Mouse (Mus musculus) heart, embryonic 16.5 days (tissue): ENCODE measurements at regions not wholly inside any gene's neighbourhood (a gene's known extent, or its start where the extent isn't known, plus 50 kb on each side); places are given as distances from the start of the nearest gene placed in this dataset.
A peak's percentile ranks its signal among the peaks of the same experiment; 100 is the strongest.

Experiments used
- ATAC-seq: fragments of 200-750 bp; cut with Nextera tagmentation; replicated peaks from 2 replicates; pipeline ENCODE4 v1.8.0; 2017; ENCODE audit warnings: moderate number of reproducible peaks; ENCODE audit not compliant: insufficient read depth, low FRiP score; ENCODE audit errors: extremely low read depth
- H3K27ac ChIP-seq: fragments of 300-500 bp; sonication (generic); 2 replicates; pipeline ENCODE4 v1.5.1; 2014; ENCODE audit warnings: mild to moderate bottlenecking, low read length, control low read depth, moderate library complexity
- H3K27me3 ChIP-seq: fragments of 300-500 bp; sonication (generic); 2 replicates; pipeline ENCODE4 v1.6.1; 2014; ENCODE audit warnings: low read length, mixed read lengths; ENCODE audit not compliant: control insufficient read depth, insufficient read depth
- H3K36me3 ChIP-seq: fragments of 300-500 bp; sonication (generic); 2 replicates; pipeline ENCODE4 v1.6.1; 2014; ENCODE audit not compliant: control insufficient read depth, insufficient read depth
- H3K4me1 ChIP-seq: fragments of 300-500 bp; sonication (generic); 2 replicates; pipeline ENCODE4 v1.6.1; 2014; ENCODE audit warnings: low read length, mixed read lengths; ENCODE audit not compliant: control insufficient read depth, insufficient read depth
- H3K4me2 ChIP-seq: fragments of 300-500 bp; sonication (generic); 2 replicates; pipeline ENCODE4 v1.6.1; 2014; ENCODE audit warnings: low read depth, mild to moderate bottlenecking, control low read depth, low read length
- H3K4me3 ChIP-seq: fragments of 300-500 bp; sonication (generic); 2 replicates; pipeline ENCODE4 v1.5.1; 2014; ENCODE audit warnings: mild to moderate bottlenecking, control low read depth, low read length
- H3K9ac ChIP-seq: fragments of 300-500 bp; sonication (generic); 2 replicates; pipeline ENCODE4 v1.6.1; 2014; ENCODE audit warnings: low read length, control low read depth
- H3K9me3 ChIP-seq: fragments of 300-500 bp; sonication (generic); replicated peaks from 2 replicates; pipeline ENCODE4 v1.6.1; 2016; ENCODE audit warnings: low read length; ENCODE audit not compliant: control insufficient read depth
- WGBS: fragments of 180-500 bp; shearing (Covaris S2); extraction: QIAGEN DNeasy Blood & Tissue Kit; methylation state at CpG from one replicate; pipeline ENCODE4 v1.1.7; 2014; 5-methylcytosine and 5-hydroxymethylcytosine counted together

DNA sequence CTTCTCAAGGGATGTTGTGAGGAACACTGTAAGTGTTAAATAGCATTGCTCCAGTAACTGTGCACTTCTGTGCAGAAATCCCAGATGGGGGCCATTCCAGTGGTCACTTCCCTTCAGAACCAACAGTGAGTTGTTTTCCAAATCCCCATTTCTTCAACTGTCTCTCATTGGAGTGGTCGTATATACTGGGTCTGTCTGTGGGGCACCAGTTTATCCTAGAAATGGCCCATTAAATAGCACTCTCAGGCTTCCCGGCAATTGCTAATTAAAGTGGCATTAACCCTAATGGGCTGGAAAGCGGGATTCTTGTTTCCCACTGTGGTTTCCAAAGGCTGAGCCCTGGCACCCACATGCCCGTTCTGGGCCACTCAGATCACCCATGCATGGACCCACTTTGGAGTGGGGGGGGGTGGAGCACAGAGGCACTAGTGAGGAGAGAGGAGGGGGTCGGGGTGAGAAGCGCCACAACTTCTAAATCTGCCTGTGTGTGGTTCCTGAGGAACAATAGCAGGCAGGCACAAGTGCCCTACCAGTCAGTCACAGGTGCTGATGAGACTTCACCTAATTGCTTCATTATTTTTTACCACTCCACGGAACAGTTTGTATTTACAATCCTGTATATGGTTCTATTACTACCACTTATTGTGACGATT is 78.1 kb downstream of the Fam204a start:
- Histone ChIP-seq H3K4me3 (no peak overlapping the region), H3K27ac (no peak overlapping the region), H3K4me2 (no peak overlapping the region), H3K9ac (no peak overlapping the region), H3K4me1 (peaks cover 3% of the 10 kb centered on the region; the same call in 1 of the 2 replicates), H3K9me3 (no peaks in the 10 kb centered on the region), H3K27me3 (peaks cover 28% of the 10 kb centered on the region), H3K36me3 (no peaks in the 10 kb centered on the region)
- WGBS: 61% methylated on average over 8 of the region's 8 CpGs
- no peak for ATAC-seq

GRCm38 (mm10) chr19:60146451-60147190 is 79.9 kb downstream of the Fam204a start:
- WGBS: 42% methylated on average over 10 of the region's 10 CpGs

DNA sequence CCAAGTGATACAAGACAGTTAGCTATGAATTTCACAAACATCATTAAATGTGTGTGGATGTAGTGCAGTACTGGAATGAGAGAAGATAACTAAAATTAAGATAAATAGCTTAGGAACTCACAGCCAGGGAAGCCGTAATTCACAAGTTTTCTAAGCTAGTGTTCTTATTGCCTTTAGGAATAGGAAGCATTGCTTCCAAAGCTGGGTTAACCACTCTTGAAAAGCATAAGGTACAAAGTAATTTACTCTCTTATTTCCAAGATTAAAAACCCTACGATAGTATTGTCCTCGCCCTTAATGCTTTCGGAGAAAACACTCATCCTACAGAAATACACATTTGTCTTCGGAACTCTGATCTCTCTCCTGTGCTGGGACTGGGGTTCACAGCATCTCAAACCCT is 81.3 kb downstream of the Fam204a start:
- H3K4me2 ChIP-seq: no peak overlapping the region
- 86% methylated on average over 5 of the region's 5 CpGs for WGBS
- peaks cover 33% of the 10 kb centered on the region for H3K27me3 ChIP-seq
- H3K4me1 ChIP-seq: peaks cover 3% of the 10 kb centered on the region; the same call in 1 of the 2 replicates
- ATAC-seq: no peak
- no peak overlapping the region for H3K27ac ChIP-seq
- H3K9ac ChIP-seq: no peak overlapping the region
- no peak overlapping the region for H3K4me3 ChIP-seq
- H3K36me3 ChIP-seq: no peaks in the 10 kb centered on the region
- no peaks in the 10 kb centered on the region for H3K9me3 ChIP-seq

More at GRCm38 (mm10) chr19:60146451-60147190, 79.9 kb downstream of the Fam204a start:
- Histone ChIP-seq H3K9ac (no peak overlapping the region), H3K9me3 (no peaks in the 10 kb centered on the region), H3K4me3 (no peak overlapping the region), H3K27ac (no peak overlapping the region), H3K27me3 (peaks cover 33% of the 10 kb centered on the region), H3K4me1 (peaks cover 3% of the 10 kb centered on the region; the same call in 1 of the 2 replicates), H3K36me3 (no peaks in the 10 kb centered on the region), H3K4me2 (no peak overlapping the region)
- ATAC-seq: no peak

DNA sequence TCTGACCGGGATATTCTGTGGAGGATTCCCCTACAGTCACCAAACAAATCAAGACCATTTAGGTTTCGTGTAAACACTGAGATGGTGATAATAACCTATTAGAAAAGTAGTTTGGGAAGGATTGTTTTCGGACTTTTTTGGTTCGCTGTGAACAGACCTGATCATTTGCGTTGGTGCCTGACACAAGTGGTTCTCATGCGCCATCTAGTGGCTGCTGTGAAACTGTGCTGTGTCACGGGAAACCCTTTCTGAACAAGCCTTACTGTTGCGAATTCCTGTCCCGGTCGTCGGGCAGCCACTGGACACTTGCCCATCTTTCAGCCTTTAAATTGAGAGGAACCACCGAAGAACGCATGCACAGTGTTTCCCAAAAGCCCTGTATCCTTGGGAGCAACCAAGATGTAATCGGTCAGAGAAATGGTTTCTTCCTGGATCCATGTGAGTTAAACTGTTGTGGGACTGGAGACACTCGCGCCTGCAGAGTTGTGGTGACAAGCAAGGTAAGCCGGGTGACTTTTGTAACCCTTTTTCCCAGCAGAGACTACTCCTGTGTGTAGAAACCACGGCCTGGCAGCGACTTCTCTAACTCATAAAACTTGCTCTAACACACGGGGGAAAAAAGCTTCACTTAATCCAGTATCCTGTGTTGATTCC is 82.0 kb downstream of the Fam204a start:
- peaks cover 33% of the 10 kb centered on the region for H3K27me3 ChIP-seq
- peak overlapping the region; percentile 57 for H3K4me2 ChIP-seq
- peak overlapping the region; percentile 15; the same call in 1 of the 2 replicates for H3K9ac ChIP-seq
- no peak overlapping the region for H3K27ac ChIP-seq
- peak overlapping the region; percentile 32 for H3K4me3 ChIP-seq
- WGBS: 7% methylated on average over 20 of the region's 20 CpGs
- H3K36me3 ChIP-seq: no peaks in the 10 kb centered on the region
- H3K9me3 ChIP-seq: no peaks in the 10 kb centered on the region
- H3K4me1 ChIP-seq: peaks cover 3% of the 10 kb centered on the region; the same call in 1 of the 2 replicates
- ATAC-seq: no peak

- Histone ChIP-seq H3K9me3 (no peaks in the 10 kb centered on the region), H3K4me1 (no peaks in the 10 kb centered on the region), H3K9ac (no peak overlapping the region), H3K27ac (no peak overlapping the region), H3K27me3 (peaks cover 5% of the 10 kb centered on the region), H3K4me2 (no peak overlapping the region), H3K4me3 (no peak overlapping the region), H3K36me3 (no peaks in the 10 kb centered on the region)
- no peak for ATAC-seq
- 52% methylated on average over 2 of the region's 2 CpGs for WGBS
Measured at GRCm38 (mm10) chr19:60138881-60139280, 87.6 kb downstream of the Fam204a start.

- no peaks in the 10 kb centered on the region for H3K27me3 ChIP-seq
- H3K36me3 ChIP-seq: no peaks in the 10 kb centered on the region
- WGBS: 87% methylated on average over 1 of the region's 1 CpGs
- no peaks in the 10 kb centered on the region for H3K9me3 ChIP-seq
- no peak overlapping the region for H3K4me3 ChIP-seq
- ATAC-seq: no peak
- H3K9ac ChIP-seq: no peak overlapping the region
- H3K4me1 ChIP-seq: no peaks in the 10 kb centered on the region
- H3K27ac ChIP-seq: no peak overlapping the region
- H3K4me2 ChIP-seq: no peak overlapping the region
Measured at GRCm38 (mm10) chr19:60136491-60136890, 90.0 kb downstream of the Fam204a start.

DNA sequence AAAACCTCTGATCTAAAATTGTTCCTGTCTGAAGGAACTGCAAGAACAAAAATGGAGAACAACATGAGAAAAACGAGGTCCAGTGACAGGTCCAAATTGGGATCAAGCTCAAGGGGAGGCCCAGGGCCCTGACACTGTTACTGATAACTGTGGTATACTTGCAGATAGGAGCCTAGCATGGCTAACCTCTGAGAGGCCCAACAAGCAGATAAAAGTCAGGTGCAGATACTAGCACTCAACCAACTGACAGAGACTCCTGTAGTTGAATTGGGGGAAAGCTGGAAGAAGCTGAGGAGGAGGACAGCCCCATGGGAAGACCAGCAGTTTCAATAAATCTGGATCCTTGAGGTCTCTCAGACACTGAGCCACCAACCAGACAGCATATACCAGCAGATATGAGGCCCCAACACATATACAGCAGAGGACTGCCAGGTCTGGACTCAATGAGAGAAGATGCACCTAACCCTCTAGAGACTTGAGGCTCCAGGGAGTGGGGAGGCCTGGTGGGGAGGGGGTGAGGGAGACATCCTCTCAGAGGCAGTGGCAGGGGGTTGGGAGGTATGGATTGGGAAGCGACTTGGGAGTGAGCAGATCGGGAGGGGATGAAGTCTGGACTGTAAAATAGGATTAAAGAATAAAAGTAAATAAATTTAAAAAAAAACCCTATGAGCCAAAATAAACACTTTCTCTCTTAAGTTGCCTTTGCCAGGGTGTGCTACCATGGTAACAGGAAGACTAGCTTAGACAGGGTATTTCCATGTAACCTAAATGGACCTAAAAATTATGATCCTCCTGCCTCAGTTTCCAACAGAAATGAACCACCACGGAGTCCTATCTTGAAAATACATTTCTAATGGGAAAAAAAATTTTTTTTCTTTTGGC is 91.8 kb downstream of the Fam204a start:
- no peak for ATAC-seq
- no peaks in the 10 kb centered on the region for H3K36me3 ChIP-seq
- no peak overlapping the region for H3K27ac ChIP-seq
- H3K4me2 ChIP-seq: no peak overlapping the region
- H3K4me3 ChIP-seq: no peak overlapping the region
- H3K9ac ChIP-seq: no peak overlapping the region
- H3K4me1 ChIP-seq: no peaks in the 10 kb centered on the region
- no peaks in the 10 kb centered on the region for H3K27me3 ChIP-seq
- WGBS: 68% methylated on average over 4 of the region's 4 CpGs
- H3K9me3 ChIP-seq: no peaks in the 10 kb centered on the region

GRCm38 (mm10) chr19:60129635-60130034 is 96.9 kb downstream of the Fam204a start:
- Histone ChIP-seq H3K27ac (no peak overlapping the region), H3K27me3 (no peaks in the 10 kb centered on the region), H3K9ac (no peak overlapping the region), H3K36me3 (no peaks in the 10 kb centered on the region), H3K4me1 (no peaks in the 10 kb centered on the region), H3K9me3 (no peaks in the 10 kb centered on the region), H3K4me3 (no peak overlapping the region), H3K4me2 (no peak overlapping the region)
- WGBS: 78% methylated on average over 2 of the region's 2 CpGs
- no peak for ATAC-seq
